Mouse (Mus musculus): ENCODE results near the gene Abcb8. TPM values are rescaled to one million over a fixed set of nuclear protein-coding genes. Genes with fewer than 3 reads are reported as not detected.
A peak's percentile ranks its signal among the peaks of the same experiment; 100 is the strongest.

Gene Abcb8
- total and polyA plus RNA-seq, 2 experiments, result 21.5 to 71.0 TPM

DNA sequence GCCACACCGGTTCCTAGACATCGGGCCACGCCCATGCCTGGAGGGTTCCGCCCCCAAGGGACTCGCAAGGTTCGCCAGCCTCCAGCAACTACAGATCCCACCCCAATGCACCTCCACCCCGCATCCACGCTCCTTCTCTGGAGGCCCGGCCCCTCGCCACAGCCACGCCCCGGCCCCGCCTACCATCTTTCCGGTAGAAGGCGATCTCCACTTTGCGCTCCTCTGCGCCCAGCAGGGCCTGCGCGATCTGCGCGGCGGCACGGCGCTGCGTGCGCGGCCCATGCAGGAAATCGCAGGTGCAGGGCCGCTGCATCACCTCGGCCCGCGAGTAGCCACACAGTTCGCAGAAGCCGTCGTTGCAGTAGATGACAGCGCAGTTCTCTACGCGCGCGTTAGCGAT is 45.3 kb upstream of the Abcb8 start:
- Histone ChIP-seq H3K4me1 (ENCODE audit: control insufficient read depth, insufficient read depth, low read length) (peaks cover 8% of the 10 kb centered on the region), H3K79me2 (ENCODE audit: control insufficient read depth, insufficient read depth, low read length) (no peaks in the 10 kb centered on the region), H3K27me3 (ENCODE audit: control insufficient read depth, insufficient read depth, low read length) (peaks cover 43% of the 10 kb centered on the region), H3K4me3 (ENCODE audit: insufficient read depth, low read depth, low read length) (peak overlapping the region; percentile 50; the same call in 1 of the 2 replicates), H3K36me3 (ENCODE audit: control insufficient read depth, insufficient read depth, low read length) (no peaks in the 10 kb centered on the region), H3K9ac (ENCODE audit: low read depth, low read length) (no peak overlapping the region), H3K27ac (replicated peaks; ENCODE audit: insufficient read depth, low read depth, low read length) (no peak overlapping the region)
- DNase-seq (ENCODE audit: extremely low read depth, low read depth, low spot score), result no peak
- TF ChIP-seq CTCF (IDR thresholded peaks at IDR 0.05; ENCODE audit: low read depth, low read length), result no peak
- TF ChIP-seq POLR2A (IDR thresholded peaks at IDR 0.05; ENCODE audit: extremely low read depth, insufficient read depth, low read length), result no peak
- 3% methylated on average over 41 of the region's 41 CpGs for WGBS

DNA sequence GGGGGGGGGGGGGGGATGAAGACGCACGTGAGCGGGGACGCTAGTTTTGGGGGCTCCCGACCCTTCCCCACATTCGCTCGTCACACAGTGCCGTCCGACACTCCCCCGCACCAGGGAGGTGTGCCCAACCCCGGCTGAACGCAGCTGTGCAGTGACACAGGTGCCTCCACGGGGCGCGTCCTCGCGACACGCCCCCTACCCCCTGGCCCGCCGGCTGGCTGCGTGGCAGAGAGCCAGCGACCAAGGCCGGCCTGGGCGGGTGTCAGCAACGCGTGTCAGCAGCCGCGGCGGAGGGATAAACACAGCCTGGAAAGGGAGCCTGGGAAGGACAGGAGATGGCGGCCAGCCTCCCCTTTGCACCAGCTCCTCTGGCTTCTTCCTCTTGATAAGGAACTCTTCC is 44.9 kb upstream of the Abcb8 start:
- no peak overlapping the region for H3K9ac ChIP-seq (ENCODE audit: low read depth, low read length)
- H3K27me3 ChIP-seq (ENCODE audit: control insufficient read depth, insufficient read depth, low read length), result peaks cover 43% of the 10 kb centered on the region
- 3% methylated on average over 30 of the region's 30 CpGs for WGBS
- H3K79me2 ChIP-seq (ENCODE audit: control insufficient read depth, insufficient read depth, low read length), result no peaks in the 10 kb centered on the region
- H3K27ac ChIP-seq (replicated peaks; ENCODE audit: insufficient read depth, low read depth, low read length), result no peak overlapping the region
- TF ChIP-seq POLR2A (IDR thresholded peaks at IDR 0.05; ENCODE audit: extremely low read depth, insufficient read depth, low read length) (no peak), CTCF (IDR thresholded peaks at IDR 0.05; ENCODE audit: low read depth, low read length) (no peak)
- H3K36me3 ChIP-seq (ENCODE audit: control insufficient read depth, insufficient read depth, low read length), result no peaks in the 10 kb centered on the region
- no peak for DNase-seq (ENCODE audit: extremely low read depth, low read depth, low spot score)
- peak overlapping the region; percentile 9; the same call in 1 of the 2 replicates for H3K4me3 ChIP-seq (ENCODE audit: insufficient read depth, low read depth, low read length)
- peaks cover 8% of the 10 kb centered on the region for H3K4me1 ChIP-seq (ENCODE audit: control insufficient read depth, insufficient read depth, low read length)

GRCm38 (mm10) chr5:24350073-24350472 is 43.4 kb upstream of the Abcb8 start:
- Histone ChIP-seq H3K27me3 (ENCODE audit: control insufficient read depth, insufficient read depth, low read length) (peaks cover 47% of the 10 kb centered on the region), H3K9ac (ENCODE audit: low read depth, low read length) (no peak overlapping the region), H3K79me2 (ENCODE audit: control insufficient read depth, insufficient read depth, low read length) (no peaks in the 10 kb centered on the region), H3K27ac (replicated peaks; ENCODE audit: insufficient read depth, low read depth, low read length) (no peak overlapping the region), H3K36me3 (ENCODE audit: control insufficient read depth, insufficient read depth, low read length) (no peaks in the 10 kb centered on the region), H3K4me1 (ENCODE audit: control insufficient read depth, insufficient read depth, low read length) (peaks cover 8% of the 10 kb centered on the region), H3K4me3 (ENCODE audit: insufficient read depth, low read depth, low read length) (no peak overlapping the region)
- TF ChIP-seq CTCF (IDR thresholded peaks at IDR 0.05; ENCODE audit: low read depth, low read length) (no peak), POLR2A (IDR thresholded peaks at IDR 0.05; ENCODE audit: extremely low read depth, insufficient read depth, low read length) (no peak)
- DNase-seq (ENCODE audit: extremely low read depth, low read depth, low spot score), result no peak
- 67% methylated on average over 3 of the region's 3 CpGs for WGBS

DNA sequence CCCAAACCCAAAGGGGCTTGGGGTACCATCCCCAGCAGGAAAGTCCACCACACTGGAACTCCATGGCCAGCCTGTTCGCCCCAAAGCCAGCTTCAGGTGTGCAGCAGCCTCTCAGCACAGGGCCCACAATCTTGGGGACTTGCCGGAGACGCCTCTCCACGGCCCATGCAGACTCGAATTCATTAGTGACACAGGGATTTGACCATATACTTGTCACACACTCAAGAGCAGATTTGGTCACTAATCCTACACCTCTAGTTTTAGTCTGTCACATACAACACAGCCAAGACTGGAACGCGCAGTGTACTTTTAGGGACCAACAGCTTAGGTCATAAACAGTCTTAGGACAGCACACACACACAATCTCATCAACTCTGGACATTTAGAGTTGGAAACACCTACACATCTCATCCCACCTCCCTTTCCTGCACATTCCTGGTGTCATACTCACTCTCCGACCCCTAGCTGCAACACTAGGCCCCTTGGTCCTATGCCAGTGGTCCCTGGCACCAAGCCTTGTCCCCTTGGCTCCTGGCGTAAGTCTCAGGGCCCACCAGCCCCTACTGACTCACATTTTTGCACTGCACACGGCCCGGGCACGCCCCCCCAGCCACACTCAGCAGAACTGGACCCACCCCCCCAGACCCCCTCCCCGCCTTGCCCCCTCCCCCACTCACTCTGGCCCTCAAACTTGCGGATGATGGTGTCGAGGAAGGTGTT is 42.8 kb upstream of the Abcb8 start:
- Histone ChIP-seq H3K9ac (ENCODE audit: low read depth, low read length) (no peak overlapping the region), H3K36me3 (ENCODE audit: control insufficient read depth, insufficient read depth, low read length) (no peaks in the 10 kb centered on the region), H3K4me1 (ENCODE audit: control insufficient read depth, insufficient read depth, low read length) (peaks cover 8% of the 10 kb centered on the region), H3K4me3 (ENCODE audit: insufficient read depth, low read depth, low read length) (no peak overlapping the region), H3K27ac (replicated peaks; ENCODE audit: insufficient read depth, low read depth, low read length) (no peak overlapping the region), H3K27me3 (ENCODE audit: control insufficient read depth, insufficient read depth, low read length) (peaks cover 47% of the 10 kb centered on the region), H3K79me2 (ENCODE audit: control insufficient read depth, insufficient read depth, low read length) (no peaks in the 10 kb centered on the region)
- TF ChIP-seq CTCF (IDR thresholded peaks at IDR 0.05; ENCODE audit: low read depth, low read length) (no peak), POLR2A (IDR thresholded peaks at IDR 0.05; ENCODE audit: extremely low read depth, insufficient read depth, low read length) (no peak)
- 59% methylated on average over 14 of the region's 15 CpGs for WGBS
- no peak for DNase-seq (ENCODE audit: extremely low read depth, low read depth, low spot score)

DNA sequence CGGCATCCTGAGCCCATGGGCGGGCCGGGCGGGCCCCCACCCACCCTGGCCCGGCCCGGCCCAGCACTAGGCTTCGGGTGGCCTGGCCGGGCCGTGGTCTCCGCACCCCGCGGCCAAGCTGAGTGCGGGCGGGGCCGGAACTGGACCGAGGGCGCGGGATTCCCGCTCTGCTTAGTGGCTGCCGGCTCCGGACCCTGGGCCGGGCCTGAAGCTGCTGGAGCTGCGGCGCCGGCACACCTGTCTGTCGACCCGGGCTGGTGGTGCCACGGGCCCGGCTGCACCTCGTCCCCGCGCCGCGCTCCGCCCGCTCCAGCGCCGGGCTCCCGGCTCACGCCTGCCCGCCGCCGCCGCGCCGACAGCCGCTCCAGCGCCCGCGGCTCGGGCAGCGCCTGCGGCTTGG is 42.2 kb upstream of the Abcb8 start, which contains the start of gene Kcnh2:
Gene Kcnh2 (minus strand): TSS at position 327 of the 400 bp plus-strand sequence.
- Histone ChIP-seq H3K27me3 (ENCODE audit: control insufficient read depth, insufficient read depth, low read length) (peaks cover 47% of the 10 kb centered on the region), H3K4me3 (ENCODE audit: insufficient read depth, low read depth, low read length) (peak within 1 kb of the TSS; percentile 18; the same call in 1 of the 2 replicates), H3K79me2 (ENCODE audit: control insufficient read depth, insufficient read depth, low read length) (no peaks in the 10 kb centered on the region), H3K36me3 (ENCODE audit: control insufficient read depth, insufficient read depth, low read length) (no peaks in the 10 kb centered on the region), H3K9ac (ENCODE audit: low read depth, low read length) (no peak within 1 kb of the TSS), H3K27ac (replicated peaks; ENCODE audit: insufficient read depth, low read depth, low read length) (no peak within 1 kb of the TSS), H3K4me1 (ENCODE audit: control insufficient read depth, insufficient read depth, low read length) (peaks cover 8% of the 10 kb centered on the region)
- no peak for DNase-seq (ENCODE audit: extremely low read depth, low read depth, low spot score)
- WGBS, result 3% methylated on average over 50 of the region's 53 CpGs
- TF ChIP-seq CTCF (IDR thresholded peaks at IDR 0.05; ENCODE audit: low read depth, low read length) (no peak), POLR2A (IDR thresholded peaks at IDR 0.05; ENCODE audit: extremely low read depth, insufficient read depth, low read length) (no peak)

- no peak for DNase-seq (ENCODE audit: extremely low read depth, low read depth, low spot score)
- H3K4me3 ChIP-seq (ENCODE audit: insufficient read depth, low read depth, low read length), result peak overlapping the region; percentile 18; the same call in 1 of the 2 replicates
- H3K79me2 ChIP-seq (ENCODE audit: control insufficient read depth, insufficient read depth, low read length), result no peaks in the 10 kb centered on the region
- WGBS, result 5% methylated on average over 23 of the region's 41 CpGs
- TF ChIP-seq CTCF (IDR thresholded peaks at IDR 0.05; ENCODE audit: low read depth, low read length) (no peak), POLR2A (IDR thresholded peaks at IDR 0.05; ENCODE audit: extremely low read depth, insufficient read depth, low read length) (no peak)
- H3K9ac ChIP-seq (ENCODE audit: low read depth, low read length), result no peak overlapping the region
- peaks cover 8% of the 10 kb centered on the region for H3K4me1 ChIP-seq (ENCODE audit: control insufficient read depth, insufficient read depth, low read length)
- peaks cover 47% of the 10 kb centered on the region for H3K27me3 ChIP-seq (ENCODE audit: control insufficient read depth, insufficient read depth, low read length)
- H3K27ac ChIP-seq (replicated peaks; ENCODE audit: insufficient read depth, low read depth, low read length), result no peak overlapping the region
- no peaks in the 10 kb centered on the region for H3K36me3 ChIP-seq (ENCODE audit: control insufficient read depth, insufficient read depth, low read length)
Measured at GRCm38 (mm10) chr5:24351701-24352171, 41.7 kb upstream of the Abcb8 start.

Measured in liver, adult 2 months (tissue).